ENCODE assay signal across 8 mouse cellular contexts in genomic region chr9:7836331-7836730, GRCm38 (mm10). TPM values are rescaled to one million over a fixed set of nuclear protein-coding genes. Genes with fewer than 3 reads are reported as not detected.
A peak's percentile ranks its signal among the peaks of the same experiment; 100 is the strongest.
DNase-seq lines count a peak whose midpoint lies in the region; ATAC-seq lines count a peak whose summit lies in the region.

No protein-coding gene starts in this region.

- peak overlapping the region; percentile 98 for H3K27ac ChIP-seq in hindbrain, embryonic 13.5 days

- H3K9ac ChIP-seq in hindbrain, embryonic 13.5 days = peak overlapping the region; percentile 91

- intact Hi-C loops in heart, postnatal 25 days (cut with DNase I) = loop anchor here (5.0 kb wide), 1 partner anchor 36 kb away; the partner anchor contains the start of gene Birc3
- intact Hi-C loops in left cerebral cortex, postnatal 25 days (cut with DNase I) = loop anchor here (5.0 to 10.0 kb wide), 3 partner anchors 234 to 652 kb away; partner anchors contain the start of genes Cep126, Dcun1d5 and Dync2h1

- H3K4me1 ChIP-seq in hindbrain, embryonic 13.5 days (replicated peaks) = peaks cover 44% of the 10 kb centered on the region
- H3K4me1 ChIP-seq in megakaryocyte, embryonic 14.5 days = peaks cover 39% of the 10 kb centered on the region

- peaks cover 11% of the 10 kb centered on the region for H3K36me3 ChIP-seq in hindbrain, embryonic 13.5 days
- peaks cover 29% of the 10 kb centered on the region for H3K36me3 ChIP-seq in megakaryocyte, embryonic 14.5 days (replicated peaks; ENCODE audit: low read length)

- WGBS in hindbrain, embryonic 13.5 days = under 1% methylated on average over 16 of the region's 16 CpGs

- peak; percentile 94 for DNase-seq in heart, adult 11 months
- no peak for DNase-seq in heart, postnatal 25 days (ENCODE audit: low spot score)
- DNase-seq in cerebellum, adult 9-10 months = peak; percentile 75
- peak; percentile 35 to 41 for DNase-seq in frontal cortex, postnatal 10 days (ENCODE audit: low spot score in 2 of 2)
- peak; percentile 49 to 67 for DNase-seq in left cerebral cortex, postnatal 25 days (ENCODE audit: low spot score in 2 of 2)
- peak; percentile 49 for DNase-seq in spleen, adult 12 weeks (ENCODE audit: low spot score)

- peak overlapping the region; percentile 71 for H3K4me3 ChIP-seq in hindbrain, embryonic 13.5 days
- peak overlapping the region; percentile 97 for H3K4me3 ChIP-seq in megakaryocyte, embryonic 14.5 days (replicated peaks)

- no peaks in the 10 kb centered on the region for H3K9me3 ChIP-seq in hindbrain, embryonic 13.5 days
- H3K9me3 ChIP-seq in megakaryocyte, embryonic 14.5 days = no peaks in the 10 kb centered on the region

- peak; percentile 52 for ATAC-seq in hindbrain, embryonic 13.5 days (ENCODE audit: low FRiP score)

- no peaks in the 10 kb centered on the region for H3K27me3 ChIP-seq in hindbrain, embryonic 13.5 days
- H3K27me3 ChIP-seq in megakaryocyte, embryonic 14.5 days (replicated peaks) = no peaks in the 10 kb centered on the region

- H3K4me2 ChIP-seq in hindbrain, embryonic 13.5 days = peak overlapping the region; percentile 66

RNA-seq across cellular contexts. Expression of gene Birc2, which starts 0.5 kb away (rescaled TPM):
- 10 to 100 TPM; 23.6 to 24.8 TPM for total RNA-seq in heart, postnatal 25 days (2021)
- 44.8 and 47.2 TPM in 2 replicates for polyA plus RNA-seq in hindbrain, embryonic 13.5 days (2015; fragmentation: Nextera tagmentation; extraction: Ambion mirVana)
- 10 to 100 TPM; 35.1 to 37.5 TPM for total RNA-seq in left cerebral cortex, postnatal 25 days (2021)
- polyA plus RNA-seq in megakaryocyte, embryonic 14.5 days (2012; ENCODE audit: insufficient read depth, low replicate concordance) = 3.8 TPM in 1 of 2 replicates, not detected in the other

RNA-seq across cellular contexts. Expression of gene Birc3, which starts 36.7 kb away (rescaled TPM):
- 1 to 10 TPM; 8.1 to 9.0 TPM for total RNA-seq in heart, postnatal 25 days (2021)
- polyA plus RNA-seq in hindbrain, embryonic 13.5 days (2015; fragmentation: Nextera tagmentation; extraction: Ambion mirVana) = 2.3 and 2.8 TPM in 2 replicates
- 1 to 10 TPM; 2.7 to 3.8 TPM for total RNA-seq in left cerebral cortex, postnatal 25 days (2021)
- polyA plus RNA-seq in megakaryocyte, embryonic 14.5 days (2012; ENCODE audit: insufficient read depth, low replicate concordance) = 5.7 and 6.0 TPM in 2 replicates
